Mouse (Mus musculus) lung, embryonic 15.5 days (tissue): ENCODE measurements around the gene Sumo1. TPM values are rescaled to one million over a fixed set of nuclear protein-coding genes. Genes with fewer than 3 reads are reported as not detected.
"Not testable (repeated sequence)": the region's sequence is repeated elsewhere in the genome, so short reads cannot be mapped to it uniquely, and the experiment has no call there.

ENCODE experiments used
- ATAC-seq: fragments of 200-750 bp; cut with Nextera tagmentation; 2 replicates; pipeline ENCODE4 v1.8.0; 2017; ENCODE audit warnings: moderate number of reproducible peaks, borderline replicate concordance; ENCODE audit not compliant: low FRiP score, low TSS enrichment; ENCODE audit errors: extremely low read depth
- H3K27ac ChIP-seq: fragments of 300-500 bp; sonication (generic); 2 replicates; pipeline ENCODE4 v1.5.1; 2015; ENCODE audit warnings: moderate library complexity, mild to moderate bottlenecking, inconsistent platforms
- H3K27me3 ChIP-seq: fragments of 300-500 bp; sonication (generic); 2 replicates; pipeline ENCODE4 v1.6.1; 2015; ENCODE audit warnings: inconsistent platforms
- H3K36me3 ChIP-seq: fragments of 300-500 bp; sonication (generic); 2 replicates; pipeline ENCODE4 v1.6.1; 2015; ENCODE audit warnings: inconsistent platforms
- H3K4me1 ChIP-seq: fragments of 300-500 bp; sonication (generic); 2 replicates; pipeline ENCODE4 v1.6.1; 2015; ENCODE audit warnings: inconsistent platforms
- H3K4me2 ChIP-seq: fragments of 300-500 bp; sonication (generic); 2 replicates; pipeline ENCODE4 v1.6.1; 2015; ENCODE audit warnings: inconsistent platforms, mild to moderate bottlenecking, moderate library complexity
- H3K4me3 ChIP-seq: fragments of 300-500 bp; sonication (generic); 2 replicates; pipeline ENCODE4 v1.5.1; 2015; ENCODE audit warnings: mild to moderate bottlenecking, inconsistent platforms
- H3K9ac ChIP-seq: fragments of 300-500 bp; sonication (generic); 2 replicates; pipeline ENCODE4 v1.6.1; 2015; ENCODE audit warnings: inconsistent platforms
- H3K9me3 ChIP-seq: fragments of 300-500 bp; sonication (generic); 2 replicates; pipeline ENCODE4 v1.6.1; 2016; ENCODE audit warnings: inconsistent platforms
- WGBS: fragments of 180-500 bp; shearing (Covaris S2); methylation state at CpG from one replicate; pipeline ENCODE4 v1.1.7; 2015; 5-methylcytosine and 5-hydroxymethylcytosine counted together
- polyA plus RNA-seq: library from polyadenylated mRNA; unstranded; fragments of >200 nt; fragmentation: Nextera tagmentation; extraction: Ambion mirVana; gene quantifications from 2 replicates; pipeline ENCODE4 v1.2.1, GENCODE M21; 2015

The Sumo1 gene
- polyA plus RNA-seq, 1 experiment from 2014 or later, result 400 TPM

- Histone ChIP-seq H3K36me3 (no peaks in the 10 kb centered on the region), H3K9me3 (no peaks in the 10 kb centered on the region), H3K4me2 (peak overlapping the region; percentile 68; the same call in 1 of the 2 replicates), H3K4me1 (peaks cover 15% of the 10 kb centered on the region), H3K27me3 (no peaks in the 10 kb centered on the region), H3K4me3 (no peak overlapping the region), H3K9ac (0 out of 2 replicates have a peak overlapping the region, but pooled peaks have one; percentile 16), H3K27ac (no peak overlapping the region)
- ATAC-seq, result no peak
- 90% methylated on average over 2 of the region's 2 CpGs for WGBS
Measured at GRCm38 (mm10) chr1:59668871-59669270, 1.8 kb downstream of the Sumo1 start.

- H3K4me3 ChIP-seq, result no peak overlapping the region
- H3K36me3 ChIP-seq, result 0 out of 2 replicates have a peak, but pooled peaks cover 3% of the 10 kb centered on the region
- WGBS, result 74% methylated on average over 3 of the region's 3 CpGs
- no peak overlapping the region for H3K27ac ChIP-seq
- no peak for ATAC-seq
- no peak overlapping the region for H3K9ac ChIP-seq
- H3K4me2 ChIP-seq, result no peak overlapping the region
- peaks cover 2% of the 10 kb centered on the region for H3K4me1 ChIP-seq
- no peaks in the 10 kb centered on the region for H3K9me3 ChIP-seq
- H3K27me3 ChIP-seq, result no peaks in the 10 kb centered on the region
Measured at GRCm38 (mm10) chr1:59663456-59664135, 7.0 kb downstream of the Sumo1 start.

GRCm38 (mm10) chr1:59656244-59657171 lies 14.1 kb downstream of the Sumo1 start:
- H3K4me2 ChIP-seq, result no peak overlapping the region
- 55% methylated on average over 7 of the region's 7 CpGs for WGBS
- no peak; the same call in 1 of the 2 replicates for ATAC-seq
- H3K4me3 ChIP-seq, result no peak overlapping the region
- H3K9ac ChIP-seq, result no peak overlapping the region
- no peaks in the 10 kb centered on the region for H3K27me3 ChIP-seq
- H3K9me3 ChIP-seq, result no peaks in the 10 kb centered on the region
- peaks cover 16% of the 10 kb centered on the region; the same call in 1 of the 2 replicates for H3K36me3 ChIP-seq
- 0 out of 2 replicates have a peak overlapping the region, but pooled peaks have one; percentile 47 for H3K27ac ChIP-seq
- H3K4me1 ChIP-seq, result no peaks in the 10 kb centered on the region

- 84% methylated on average over 3 of the region's 3 CpGs for WGBS
- H3K27me3 ChIP-seq, result no peaks in the 10 kb centered on the region
- no peaks in the 10 kb centered on the region for H3K9me3 ChIP-seq
- H3K36me3 ChIP-seq, result peaks cover 27% of the 10 kb centered on the region; the same call in 1 of the 2 replicates
- no peak for ATAC-seq
- no peak overlapping the region for H3K4me2 ChIP-seq
- no peak overlapping the region for H3K9ac ChIP-seq
- H3K4me3 ChIP-seq, result no peak overlapping the region
- H3K27ac ChIP-seq, result no peak overlapping the region
- no peaks in the 10 kb centered on the region for H3K4me1 ChIP-seq
Measured at GRCm38 (mm10) chr1:59653243-59653911, 17.3 kb downstream of the Sumo1 start.

- no peaks in the 10 kb centered on the region for H3K27me3 ChIP-seq
- no peak overlapping the region for H3K4me3 ChIP-seq
- H3K36me3 ChIP-seq, result peaks cover 36% of the 10 kb centered on the region; the same call in 1 of the 2 replicates
- no peak overlapping the region for H3K9ac ChIP-seq
- 92% methylated on average over 3 of the region's 3 CpGs for WGBS
- no peaks in the 10 kb centered on the region for H3K4me1 ChIP-seq
- H3K27ac ChIP-seq, result no peak overlapping the region
- H3K9me3 ChIP-seq, result no peaks in the 10 kb centered on the region
- no peak for ATAC-seq
- H3K4me2 ChIP-seq, result no peak overlapping the region
Measured at GRCm38 (mm10) chr1:59651201-59651819, 19.3 kb downstream of the Sumo1 start.

- not testable (repeated sequence) for H3K9ac ChIP-seq, H3K9me3 ChIP-seq, H3K4me2 ChIP-seq, H3K27me3 ChIP-seq, H3K4me3 ChIP-seq, H3K27ac ChIP-seq, ATAC-seq, H3K4me1 ChIP-seq
- peaks cover 36% of the 10 kb centered on the region for H3K36me3 ChIP-seq
- 93% methylated on average over 2 of the region's 2 CpGs for WGBS
Measured at GRCm38 (mm10) chr1:59646502-59646901, 24.1 kb downstream of the Sumo1 start.

GRCm38 (mm10) chr1:59642488-59642887 lies 28.1 kb downstream of the Sumo1 start:
- peaks cover 24% of the 10 kb centered on the region for H3K36me3 ChIP-seq
- H3K27me3 ChIP-seq, result no peaks in the 10 kb centered on the region

GRCm38 (mm10) chr1:59638371-59638770 lies 32.3 kb downstream of the Sumo1 start:
- H3K4me2 ChIP-seq, result no peak overlapping the region

More at GRCm38 (mm10) chr1:59642488-59642887, 28.1 kb downstream of the Sumo1 start:
- H3K4me2 ChIP-seq, result no peak overlapping the region
- H3K9ac ChIP-seq, result no peak overlapping the region
- H3K27ac ChIP-seq, result no peak overlapping the region
- no peaks in the 10 kb centered on the region for H3K4me1 ChIP-seq
- H3K9me3 ChIP-seq, result no peaks in the 10 kb centered on the region
- ATAC-seq, result no peak
- WGBS, result 53% methylated on average over 1 of the region's 1 CpGs
- H3K4me3 ChIP-seq, result no peak overlapping the region

GRCm38 (mm10) chr1:59636349-59636748 lies 34.3 kb downstream of the Sumo1 start:
- no peak for ATAC-seq
- H3K36me3 ChIP-seq, result peaks cover 5% of the 10 kb centered on the region
- no peak overlapping the region for H3K27ac ChIP-seq
- H3K4me1 ChIP-seq, result no peaks in the 10 kb centered on the region
- H3K4me3 ChIP-seq, result no peak overlapping the region
- H3K9me3 ChIP-seq, result no peaks in the 10 kb centered on the region
- no peaks in the 10 kb centered on the region for H3K27me3 ChIP-seq
- 69% methylated on average over 1 of the region's 1 CpGs for WGBS
- H3K4me2 ChIP-seq, result no peak overlapping the region
- no peak overlapping the region for H3K9ac ChIP-seq

More at GRCm38 (mm10) chr1:59638371-59638770, 32.3 kb downstream of the Sumo1 start:
- ATAC-seq, result no peak
- H3K4me1 ChIP-seq, result no peaks in the 10 kb centered on the region
- peaks cover 13% of the 10 kb centered on the region for H3K36me3 ChIP-seq
- H3K27ac ChIP-seq, result no peak overlapping the region
- no peaks in the 10 kb centered on the region for H3K27me3 ChIP-seq
- no peak overlapping the region for H3K4me3 ChIP-seq
- H3K9ac ChIP-seq, result no peak overlapping the region
- 73% methylated on average over 3 of the region's 3 CpGs for WGBS
- H3K9me3 ChIP-seq, result no peaks in the 10 kb centered on the region

- H3K4me2 ChIP-seq, result no peak overlapping the region
- 23% methylated on average over 6 of the region's 6 CpGs for WGBS
- no peak overlapping the region for H3K4me3 ChIP-seq
- no peaks in the 10 kb centered on the region for H3K36me3 ChIP-seq
- no peak for ATAC-seq
- no peaks in the 10 kb centered on the region for H3K4me1 ChIP-seq
- H3K27me3 ChIP-seq, result no peaks in the 10 kb centered on the region
- no peak overlapping the region for H3K9ac ChIP-seq
- H3K9me3 ChIP-seq, result no peaks in the 10 kb centered on the region
- no peak overlapping the region for H3K27ac ChIP-seq
Measured at GRCm38 (mm10) chr1:59633056-59633455, 37.6 kb downstream of the Sumo1 start.

- H3K4me2 ChIP-seq, result no peak overlapping the region
- no peak for ATAC-seq
- H3K4me1 ChIP-seq, result no peaks in the 10 kb centered on the region
- no peaks in the 10 kb centered on the region for H3K27me3 ChIP-seq
- no peak overlapping the region for H3K4me3 ChIP-seq
- H3K9me3 ChIP-seq, result no peaks in the 10 kb centered on the region
- H3K36me3 ChIP-seq, result no peaks in the 10 kb centered on the region
- no peak overlapping the region for H3K27ac ChIP-seq
- H3K9ac ChIP-seq, result no peak overlapping the region
- 59% methylated on average over 5 of the region's 5 CpGs for WGBS
Measured at GRCm38 (mm10) chr1:59631986-59632659, 38.5 kb downstream of the Sumo1 start.
